Mouse (Mus musculus) adipocyte (in vitro differentiated cells): ENCODE data around the gene Lingo3.

Experiments used
- DNase-seq: peaks from one replicate; pipeline ENCODE4 v3.0.0-alpha.2; 2016; ENCODE audit warnings: low spot score

Lingo3 gene

DNA sequence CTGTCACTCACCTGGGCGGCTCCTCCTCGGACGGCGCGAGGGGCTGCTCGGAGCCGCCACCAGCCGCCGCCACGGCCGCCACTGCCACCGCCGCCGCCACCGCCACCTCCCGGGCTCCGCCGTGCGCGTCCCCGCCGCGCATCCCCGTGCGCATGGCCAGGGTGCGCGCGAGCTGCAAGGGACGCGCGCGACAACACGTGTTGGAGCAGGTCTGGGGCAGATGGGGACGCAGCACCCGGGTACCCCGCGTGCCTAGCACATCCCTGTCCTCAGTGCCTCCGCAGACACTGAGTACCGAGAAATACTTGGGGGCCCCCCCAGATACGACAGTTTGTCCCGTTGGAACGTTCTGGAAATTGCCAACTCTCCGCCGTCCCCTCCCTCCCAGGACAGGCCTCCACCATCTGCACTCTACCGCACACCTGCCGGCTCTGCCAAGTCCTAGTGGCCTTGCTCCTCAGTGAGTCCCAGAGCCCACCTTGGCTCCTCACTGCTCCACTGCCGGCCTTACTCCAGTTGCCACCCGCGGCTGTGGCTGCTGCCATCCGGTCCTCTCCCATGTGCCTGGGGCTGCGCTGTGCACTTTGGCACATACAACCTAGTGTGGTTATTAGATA is at the start of gene Lingo3:
Gene Lingo3, minus strand, starts transcription at position 109 of the 617 bp plus-strand sequence.
- no peak for DNase-seq

DNA sequence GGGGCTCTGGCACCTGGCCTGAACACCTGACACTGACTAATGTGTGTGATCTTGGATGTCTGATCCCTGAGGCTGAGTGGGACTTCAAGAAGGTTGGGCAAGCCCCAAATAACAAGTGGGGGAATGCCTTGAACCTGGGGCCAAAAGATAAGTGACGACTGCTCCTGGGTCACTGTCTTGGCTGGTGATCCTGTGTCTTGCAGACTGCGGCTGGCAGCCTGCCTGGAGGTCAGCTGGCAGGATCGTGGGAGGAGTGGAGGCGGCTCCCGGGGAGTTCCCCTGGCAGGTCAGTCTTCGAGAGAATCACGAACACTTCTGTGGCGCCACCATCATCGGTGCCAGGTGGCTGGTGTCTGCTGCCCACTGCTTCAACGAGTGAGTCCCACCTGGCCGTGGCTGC is 43.3 kb upstream of the Lingo3 start:
- DNase-seq, result peak; percentile 73

DNA sequence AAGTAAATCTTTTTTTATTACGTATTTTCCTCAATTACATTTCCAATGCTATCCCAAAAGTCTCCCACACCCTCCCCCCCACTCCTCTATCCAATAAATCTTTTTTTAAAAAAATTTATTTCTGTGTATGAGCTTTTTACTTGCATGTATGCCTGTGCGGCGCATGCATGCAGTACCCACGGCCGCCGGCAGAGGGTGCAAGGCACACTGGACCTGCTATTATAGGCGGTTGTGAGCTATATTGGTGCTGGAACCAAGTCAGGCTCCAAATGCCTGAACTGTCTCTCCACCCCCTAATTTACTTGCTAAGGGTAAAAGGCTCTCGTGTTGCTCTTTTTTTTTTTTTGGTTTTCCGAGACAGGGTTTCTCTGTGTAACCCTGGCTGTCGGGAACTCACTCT is 37.5 kb upstream of the Lingo3 start:
- DNase-seq, result peak; percentile 50

DNA sequence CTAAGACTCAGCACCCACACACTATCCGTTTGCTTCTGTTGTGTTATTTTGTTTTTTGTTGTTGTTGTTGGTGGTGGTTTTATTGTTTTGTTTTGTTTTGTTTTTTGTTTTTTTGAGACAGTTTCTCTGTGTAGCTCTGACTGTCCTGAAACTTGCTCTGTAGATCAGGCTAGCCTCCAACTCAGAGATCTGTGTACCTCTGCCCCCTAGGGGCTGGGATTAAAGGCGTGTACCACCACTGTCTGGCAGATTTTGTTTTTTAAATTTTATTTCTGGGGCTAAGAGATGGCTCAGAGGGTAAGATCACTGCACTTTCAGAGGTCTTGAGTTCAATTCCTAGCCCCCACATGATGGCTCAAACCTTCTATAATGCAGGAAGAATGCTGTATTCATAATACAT is 37.1 kb upstream of the Lingo3 start:
- DNase-seq, result no peak

DNA sequence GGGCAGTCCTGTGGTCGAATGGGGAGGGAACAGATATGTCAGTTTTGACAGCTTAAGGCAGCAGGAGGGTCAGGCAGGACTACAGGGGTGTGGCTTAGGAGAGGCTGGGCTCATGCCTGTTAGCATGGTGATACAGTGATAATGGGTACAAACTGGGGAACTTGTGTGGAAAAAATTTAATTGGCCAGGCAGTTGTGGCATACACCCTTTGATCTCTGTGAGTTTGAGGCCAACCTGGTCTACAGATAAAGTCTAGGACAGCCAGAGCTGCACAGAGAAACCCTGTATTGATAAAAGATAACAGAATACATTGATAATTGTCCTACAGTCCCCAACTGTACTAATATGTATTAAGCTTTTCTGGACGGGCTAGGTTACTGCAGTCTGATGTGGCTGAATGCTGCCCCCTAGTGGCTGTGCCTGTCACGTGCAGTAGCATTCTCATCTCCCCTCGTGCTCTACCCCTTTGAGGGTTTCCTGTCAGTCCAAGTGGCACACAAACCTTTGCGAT is 36.3 kb upstream of the Lingo3 start:
- DNase-seq, result peak; percentile 65

DNA sequence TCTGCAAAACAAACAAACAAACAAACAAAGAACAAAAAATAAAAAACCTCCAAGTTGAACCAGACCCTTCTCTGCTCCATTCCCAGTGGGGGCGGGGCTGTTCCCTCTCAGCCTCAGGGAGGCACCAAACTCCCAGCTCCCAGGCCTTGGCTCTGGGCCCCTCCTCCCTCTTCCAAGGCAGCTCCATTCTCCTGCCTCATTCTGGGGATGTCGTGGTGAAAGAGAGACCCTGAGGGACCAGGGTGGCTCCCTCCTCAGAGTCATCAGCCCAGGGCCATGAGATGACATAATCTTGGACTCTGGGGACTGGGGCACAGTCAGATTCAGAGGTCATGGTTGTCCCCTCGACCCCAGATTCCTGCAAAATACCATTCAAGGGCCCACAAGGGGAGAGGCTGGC is 32.8 kb upstream of the Lingo3 start:
- DNase-seq, result no peak

DNA sequence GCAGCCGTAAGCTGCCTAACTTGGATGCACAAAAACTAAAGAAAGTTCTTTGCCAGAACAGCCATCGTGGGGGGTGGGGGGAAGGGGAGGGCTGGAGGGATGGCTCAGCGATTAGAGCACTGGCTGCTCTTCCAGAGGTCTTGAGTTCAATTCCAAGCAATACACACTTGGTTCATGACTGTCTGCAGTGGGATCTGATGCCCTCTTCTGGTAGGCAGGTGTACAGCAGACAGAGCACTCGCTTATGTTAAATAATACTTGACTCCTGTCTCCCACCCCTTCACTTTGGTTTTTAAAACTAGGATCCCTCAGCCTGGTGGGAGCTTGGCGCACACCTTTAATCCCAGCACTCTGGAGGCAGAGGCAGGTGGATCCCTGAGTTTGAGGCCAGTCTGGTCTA is 32.2 kb upstream of the Lingo3 start:
- DNase-seq, result peak; percentile 57

DNA sequence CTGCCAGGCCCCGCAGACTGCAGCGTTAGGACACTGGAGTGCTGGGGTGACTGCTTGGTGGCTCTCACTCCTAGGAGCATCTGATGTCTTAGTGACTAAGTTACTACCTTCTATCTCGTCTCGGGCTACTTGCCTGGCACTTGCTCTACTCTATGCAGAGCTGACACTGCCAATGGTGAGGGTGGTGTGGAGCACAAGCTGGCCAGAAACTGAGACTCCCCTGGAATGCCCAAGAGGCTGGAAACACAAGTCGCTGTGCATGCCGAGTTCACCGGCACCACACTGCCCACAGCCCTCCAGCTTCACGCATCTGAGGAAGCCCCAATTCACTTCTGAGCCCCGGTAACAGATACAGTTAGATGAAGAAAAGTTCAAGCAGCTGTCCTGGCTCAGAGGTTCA is 30.2 kb upstream of the Lingo3 start:
- DNase-seq, result no peak

DNA sequence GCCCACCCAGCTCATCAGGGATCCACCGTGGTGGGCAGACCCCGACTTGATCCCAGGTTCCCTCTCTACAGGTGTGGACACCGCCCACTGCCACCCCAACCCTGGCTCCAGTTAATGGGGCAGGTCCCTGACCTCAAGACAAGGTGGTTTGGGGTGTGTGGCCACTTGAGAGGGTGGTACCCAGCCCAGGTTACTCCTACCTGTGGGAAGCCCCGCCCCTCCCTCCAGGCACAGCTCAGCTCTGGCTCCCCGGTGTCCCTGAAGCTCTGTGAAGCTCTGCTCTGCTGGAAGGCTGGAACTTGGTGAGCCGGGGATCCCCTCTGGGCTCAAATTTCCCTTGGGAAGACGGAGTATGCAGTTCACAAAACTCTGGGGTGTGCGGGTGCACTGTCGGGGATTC is 27.7 kb upstream of the Lingo3 start, which contains the start of gene Tmprss9:
Gene Tmprss9, plus strand, starts transcription at position 268 of the 400 bp plus-strand sequence.
- no peak for DNase-seq

DNA sequence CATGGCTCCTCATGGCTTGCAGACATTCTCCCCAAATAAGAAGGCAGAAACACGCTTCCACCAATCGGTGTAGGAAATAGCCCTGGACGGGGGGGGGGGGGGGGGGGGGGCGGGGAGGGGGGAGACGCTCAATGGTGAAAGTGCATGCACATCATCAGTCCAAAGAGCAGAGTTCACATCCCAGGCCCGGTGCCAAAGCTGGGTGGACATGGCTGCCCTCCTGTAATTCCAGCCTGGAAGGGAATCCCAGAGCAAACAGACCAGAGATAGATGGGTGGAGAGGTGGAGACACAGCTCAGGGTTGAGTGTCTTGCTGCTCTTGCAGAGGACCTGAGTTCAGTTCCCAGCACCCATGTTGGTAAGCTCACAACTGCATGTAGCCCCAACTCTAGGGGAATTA is 27.2 kb upstream of the Lingo3 start:
- no peak for DNase-seq

DNA sequence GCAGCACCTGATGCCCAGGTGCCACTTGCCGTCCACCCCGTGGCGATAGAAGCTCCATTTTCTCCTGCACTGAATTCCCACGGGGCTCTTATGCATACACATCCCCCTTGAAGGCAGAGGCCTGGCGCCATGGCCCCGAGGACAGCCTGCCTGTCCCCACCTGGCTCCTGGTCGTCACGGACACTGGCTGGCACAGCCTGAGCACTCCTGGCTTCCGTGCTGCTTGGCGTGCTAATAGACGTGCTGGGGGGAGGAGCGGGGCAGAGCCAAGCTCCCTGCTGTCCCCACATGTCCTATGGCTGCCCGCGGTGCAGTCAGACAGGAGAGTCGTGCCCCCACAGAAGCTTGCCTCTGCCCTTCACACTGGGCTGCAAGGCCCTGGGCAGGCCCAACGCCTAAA is 20.6 kb upstream of the Lingo3 start:
- DNase-seq, result no peak

DNA sequence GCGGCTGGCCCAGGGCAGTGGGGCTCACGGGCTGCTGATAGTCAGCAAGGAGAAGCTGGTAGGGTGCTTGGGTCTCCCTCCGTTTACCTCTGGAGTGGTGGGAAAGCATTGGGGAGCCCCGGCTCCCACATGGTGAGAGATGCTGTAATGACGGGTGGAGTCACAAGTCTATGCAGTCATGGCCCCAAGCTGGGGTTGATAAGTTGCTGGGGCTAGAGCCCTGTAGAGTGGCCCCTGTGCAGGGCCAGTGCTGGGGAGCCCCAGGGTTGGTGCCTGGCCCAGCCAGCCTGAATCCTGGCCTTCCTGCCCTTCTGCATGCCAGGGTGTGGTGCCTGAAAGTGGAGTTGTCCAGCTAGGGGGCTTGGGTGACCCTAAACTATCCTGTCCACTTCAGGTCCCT is 18.5 kb upstream of the Lingo3 start:
- DNase-seq, result no peak

DNA sequence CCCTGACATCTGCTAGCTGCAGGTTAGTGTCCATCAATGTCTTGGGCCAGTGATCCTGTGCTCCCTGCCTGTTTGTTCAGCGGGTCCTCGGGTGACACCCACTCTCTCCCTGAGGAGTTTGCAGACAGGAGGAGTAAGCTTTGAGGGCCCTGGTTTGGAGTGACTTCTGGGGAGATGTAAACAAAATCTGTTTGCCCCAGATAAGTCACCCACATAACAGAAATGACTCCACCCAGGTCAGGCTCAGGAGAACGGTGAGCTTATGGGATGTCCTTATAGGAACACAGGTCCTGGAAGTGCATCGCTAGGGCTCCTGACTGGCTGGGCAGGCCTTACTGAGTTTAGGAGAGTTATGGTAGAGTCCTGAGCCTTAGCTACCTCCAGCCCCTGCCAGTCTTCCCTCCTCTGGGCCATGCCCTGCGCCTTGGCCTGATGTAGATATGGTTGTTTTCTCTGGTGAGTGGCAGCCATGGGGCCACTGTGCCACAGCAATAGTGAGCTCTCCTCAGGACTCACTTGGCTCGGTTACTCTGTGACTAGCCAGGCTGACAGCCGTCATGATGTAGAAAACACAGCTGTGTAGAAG is 14.6 kb upstream of the Lingo3 start:
- no peak for DNase-seq

DNA sequence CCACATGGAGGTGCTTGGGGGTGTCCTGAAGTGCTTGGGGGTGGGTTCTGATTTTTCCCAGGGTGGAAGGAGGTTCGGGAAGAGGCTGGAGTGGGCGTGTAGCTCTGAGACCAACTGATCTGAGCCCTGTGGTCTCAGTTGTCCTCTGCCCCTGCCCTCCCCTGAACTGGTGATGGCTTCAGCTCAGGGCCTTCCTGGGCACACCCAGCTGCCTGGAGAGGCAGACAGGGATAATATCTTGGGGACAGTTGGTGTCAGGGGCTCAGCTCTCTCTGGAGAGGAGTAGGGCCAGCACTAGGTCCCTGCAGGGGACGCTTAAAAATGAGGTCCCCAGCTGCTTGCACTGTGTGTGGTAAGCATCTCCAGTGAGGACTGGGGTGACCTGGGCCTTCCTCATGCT is 14.0 kb upstream of the Lingo3 start:
- DNase-seq, result no peak

DNA sequence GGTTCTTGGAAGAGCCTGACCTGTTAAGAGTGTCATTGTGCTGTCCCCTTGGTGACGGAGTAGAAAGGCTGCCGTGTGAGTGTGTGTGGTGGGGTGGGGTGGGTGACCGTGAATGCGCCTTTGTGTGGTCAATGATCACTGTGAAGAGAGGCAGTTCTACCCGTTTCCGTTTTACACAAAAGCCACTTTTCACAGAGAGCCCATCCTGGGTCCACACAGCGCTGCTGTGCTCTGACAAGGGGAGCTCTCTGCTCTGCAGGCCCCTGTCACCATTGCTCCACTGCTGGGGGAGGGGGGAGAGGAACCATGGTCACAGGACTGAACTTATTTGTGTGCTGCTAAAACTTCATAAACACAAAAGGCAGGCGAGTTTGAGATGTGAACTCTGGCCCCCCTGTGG is 13.5 kb upstream of the Lingo3 start:
- DNase-seq, result no peak

DNA sequence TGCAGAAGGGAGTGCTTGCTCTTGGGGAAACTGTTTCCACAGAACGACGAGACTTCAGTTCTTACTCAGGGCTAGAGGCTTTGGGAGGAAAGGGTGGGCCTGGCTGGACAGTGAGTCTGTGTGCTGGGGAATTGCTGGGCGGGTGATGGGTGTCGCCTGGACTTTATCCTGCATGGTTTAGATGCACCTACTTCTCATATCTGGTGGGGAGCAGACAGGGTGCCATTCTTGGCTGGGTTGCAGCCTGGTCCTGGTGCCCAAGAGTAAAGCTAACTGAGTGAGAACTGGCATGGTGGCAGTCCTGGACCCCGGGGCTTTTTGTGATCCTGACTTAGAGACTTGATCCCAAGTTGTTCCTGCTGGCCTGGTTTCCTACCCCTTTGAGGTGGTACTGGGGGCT is 13.1 kb upstream of the Lingo3 start:
- no peak for DNase-seq

DNA sequence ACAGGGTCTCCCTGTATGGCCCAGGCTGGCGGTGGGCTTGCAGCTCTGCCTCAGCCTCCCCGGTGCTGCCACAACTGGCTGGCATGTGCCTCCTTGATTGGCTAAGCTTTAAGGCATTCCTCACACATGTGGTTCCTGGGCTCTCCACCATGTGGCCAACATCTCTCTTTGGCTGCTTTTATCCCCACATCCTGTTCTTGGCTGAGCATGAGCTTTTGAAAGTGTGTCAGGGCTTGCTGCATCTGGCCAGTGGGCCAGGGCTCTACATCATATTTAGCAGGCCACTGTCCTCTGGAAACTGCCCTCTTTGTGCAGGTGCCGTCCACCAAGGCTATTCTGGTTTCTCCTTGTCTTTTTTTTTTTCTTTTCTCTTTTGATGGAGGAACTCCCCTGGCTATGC is 12.4 kb upstream of the Lingo3 start:
- DNase-seq, result peak; percentile 48

DNA sequence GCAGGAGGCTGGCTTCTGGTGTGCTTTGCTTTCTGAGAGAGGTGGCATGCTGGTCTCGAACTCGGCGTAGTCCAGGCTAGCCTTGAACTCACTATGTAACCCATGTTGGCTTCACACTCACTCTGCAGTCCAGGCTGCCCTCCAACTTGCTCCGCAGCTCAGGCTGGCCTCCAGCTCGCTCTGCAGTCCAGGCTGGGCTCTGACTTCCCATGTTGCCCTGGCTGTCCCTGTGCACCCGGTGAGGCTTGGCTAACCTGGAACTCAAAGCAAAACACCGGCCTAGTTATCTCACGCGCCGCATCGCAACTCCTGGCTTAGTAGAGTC is 11.9 kb upstream of the Lingo3 start:
- no peak for DNase-seq

DNA sequence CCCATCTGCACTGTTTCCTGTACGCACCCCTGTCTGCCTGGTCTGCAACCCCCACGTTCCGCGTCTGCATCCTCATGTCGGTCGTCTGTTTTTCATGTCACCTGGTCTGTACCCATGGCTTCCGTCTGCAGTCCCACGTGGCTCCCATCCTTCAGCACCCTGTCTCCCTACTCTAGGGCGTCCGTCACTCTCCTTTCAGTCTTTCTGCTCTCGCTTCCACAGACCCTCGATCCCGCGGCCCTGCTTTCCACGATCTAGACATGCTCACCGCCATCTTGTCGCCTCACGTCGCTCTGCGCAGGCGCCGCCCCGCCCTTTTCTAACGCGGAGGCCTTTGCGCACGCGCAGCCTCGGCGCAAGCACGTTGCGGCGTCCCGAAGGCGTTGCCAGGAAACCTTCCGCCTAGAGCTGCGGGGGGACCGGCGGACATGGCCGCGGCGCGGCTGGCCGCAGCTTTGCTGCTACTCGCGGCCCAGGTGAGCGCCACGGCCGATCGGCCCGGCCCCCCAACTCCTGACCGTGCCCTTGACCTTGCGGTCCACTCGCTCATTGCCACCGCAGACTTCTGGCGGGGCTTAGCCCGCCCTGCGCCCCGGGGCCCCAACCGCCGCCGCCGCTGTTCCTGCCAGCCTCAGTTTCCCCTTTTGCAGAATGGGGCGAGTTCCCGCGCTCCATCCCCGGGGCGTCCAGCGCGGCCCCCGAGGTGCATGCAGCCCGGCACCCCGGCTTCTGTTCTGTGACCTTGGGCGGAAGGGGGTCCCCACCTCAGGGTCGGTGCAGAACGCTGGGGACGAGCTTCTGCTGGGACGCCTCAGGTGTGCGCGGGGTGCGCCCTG is 11.3 kb upstream of the Lingo3 start, which contains the start of the genes Lsm7 and Sppl2b:
Gene Lsm7, minus strand, starts transcription at position 297 of the 836 bp plus-strand sequence.
Gene Sppl2b, plus strand, starts transcription at position 363 of the 836 bp plus-strand sequence.
- peak; percentile 94 for DNase-seq

DNA sequence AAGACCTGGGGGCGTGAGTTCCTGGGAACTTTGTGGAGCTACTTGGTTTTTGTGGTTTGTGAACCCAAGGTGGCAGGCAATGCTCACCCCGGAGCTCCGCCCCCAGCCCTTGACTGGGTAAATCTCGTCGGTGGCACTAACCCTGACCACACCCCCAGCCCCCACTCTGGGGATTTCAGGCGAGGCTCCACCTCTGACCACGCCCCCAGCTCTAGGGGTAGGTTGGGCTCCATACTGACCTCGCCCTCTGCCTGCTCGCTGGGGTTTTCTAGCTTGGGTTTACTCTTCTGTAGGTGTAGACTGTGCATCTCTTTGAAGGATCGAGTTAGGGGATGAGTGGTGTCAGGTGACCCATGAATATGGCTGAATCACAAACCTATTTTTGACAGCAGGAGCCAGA is 4.7 kb upstream of the Lingo3 start:
- no peak for DNase-seq

DNA sequence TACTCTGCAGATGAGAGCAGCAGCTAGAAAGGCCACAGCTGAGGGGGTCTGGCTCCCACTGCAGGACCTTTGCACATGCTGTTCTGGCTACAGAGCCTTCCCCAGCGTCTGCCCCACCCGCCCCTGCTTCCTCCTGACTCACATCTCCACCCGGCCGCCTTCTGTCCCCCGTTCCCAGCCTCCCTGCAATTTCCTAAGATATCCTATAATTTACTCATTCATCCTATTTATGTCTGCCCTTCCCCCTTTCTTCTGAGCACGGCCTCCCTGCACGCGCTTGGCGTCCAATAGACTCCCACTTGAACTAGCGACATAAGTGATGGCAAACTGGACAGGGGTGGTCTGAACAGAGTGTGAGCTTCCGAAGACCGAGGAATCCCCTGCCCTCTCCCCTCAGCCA is 1.9 kb upstream of the Lingo3 start:
- DNase-seq, result no peak

DNA sequence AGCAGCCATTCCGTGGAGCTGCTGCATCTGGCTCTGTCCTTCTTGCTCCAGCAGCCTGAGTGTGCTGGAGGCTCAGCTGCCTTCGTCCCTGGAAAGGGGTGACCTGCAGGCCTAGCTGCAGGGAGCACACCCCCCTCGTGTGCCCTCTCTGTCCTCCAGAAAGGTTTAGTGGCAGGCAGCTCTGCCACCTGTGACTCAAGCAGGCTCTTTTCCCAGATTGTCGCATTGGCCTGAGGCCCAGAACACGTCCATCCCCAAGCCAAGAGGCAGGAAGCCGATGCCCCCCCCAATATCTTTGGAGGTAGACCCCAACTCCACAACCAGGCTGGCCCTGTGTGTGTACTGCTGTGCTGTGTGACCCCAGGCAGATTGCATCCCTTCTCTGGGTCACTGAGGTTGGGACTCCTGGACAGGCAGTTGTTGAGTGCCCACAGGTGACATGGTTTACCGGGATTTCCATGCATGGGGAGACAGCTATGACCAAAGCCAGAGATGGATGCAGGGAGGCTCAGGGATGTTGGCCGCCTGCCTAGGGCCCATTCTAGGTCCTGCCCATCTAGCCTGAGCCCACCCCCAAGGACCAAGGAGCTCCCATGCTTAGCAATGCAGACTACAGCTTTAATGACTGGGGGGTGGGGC is 1.3 kb upstream of the Lingo3 start:
- no peak for DNase-seq
